Mouse (Mus musculus): ENCODE measurements around the gene Gpkow.

GRCm38 (mm10) chrX:7675001-7675380, 21.9 kb upstream of the Gpkow start:
- TF ChIP-seq CTCF (IDR thresholded peaks at IDR 0.05 in 2 of 3, conservative IDR thresholded peaks at IDR 0.05 in 1 of 3; ENCODE audit: control insufficient read depth in 1 of 3, insufficient read depth in 1 of 3, low read depth in 2 of 3, low read length in 3 of 3, poor library complexity in 1 of 3, severe bottlenecking in 1 of 3) (peak in 1 of 3 experiments; percentile 31; a peak in 4 of 6 replicates), NRF1 (IDR thresholded peaks at IDR 0.05; ENCODE audit: insufficient read depth, low read depth, low read length, poor library complexity, severe bottlenecking) (no peak), TAL1 (IDR thresholded peaks at IDR 0.05; ENCODE audit: low read length) (no peak), POLR2A (IDR thresholded peaks at IDR 0.05; ENCODE audit: control insufficient read depth in 1 of 2, insufficient read depth in 1 of 2, low read depth in 1 of 2, low read length in 2 of 2, poor library complexity in 1 of 2) (no peak), UBTF (IDR thresholded peaks at IDR 0.05; ENCODE audit: borderline replicate concordance, insufficient read depth, low read depth, low read length) (no peak), TBP (IDR thresholded peaks at IDR 0.05; ENCODE audit: low read depth, low read length) (no peak), NELFE (IDR thresholded peaks at IDR 0.05; ENCODE audit: low read depth, low read length) (no peak)

All from MEL (cell line).